Mouse (Mus musculus): ENCODE results near the gene Gzmm. TPM values are rescaled to one million over a fixed set of nuclear protein-coding genes. Genes with fewer than 3 reads are reported as not detected.

The Gzmm gene
- polyA plus RNA-seq (2016; fragmentation: Nextera tagmentation; extraction: Ambion mirVana), result 0.76 and 0.94 TPM in 2 replicates

- Histone ChIP-seq H3K36me3 (peaks cover 66% of the 10 kb centered on the region), H3K27ac (no peak within 1 kb of the TSS)
These were observed at the start of gene Gzmm for GRCm38 (mm10) chr10:79688720-79689119. TSS of gene Gzmm (plus strand) at chr10:79689020.

GRCm38 (mm10) chr10:79645711-79646110 lies 43.1 kb upstream of the Gzmm start, which contains the start of gene Odf3l2:
TSS of gene Odf3l2 (minus strand) at chr10:79645738.
- H3K27ac ChIP-seq, result no peak within 1 kb of the TSS; the same call in 1 of the 2 replicates
- no peaks in the 10 kb centered on the region for H3K4me1 ChIP-seq
- WGBS, result 73% methylated on average over 8 of the region's 8 CpGs
- H3K27me3 ChIP-seq (ENCODE audit: low read depth, poor library complexity, severe bottlenecking), result peaks cover 1% of the 10 kb centered on the region
- no peak for DNase-seq (ENCODE audit: low spot score)
- no peaks in the 10 kb centered on the region for H3K36me3 ChIP-seq
- H3K4me3 ChIP-seq, result no peak within 1 kb of the TSS
- H3K9me3 ChIP-seq (replicated peaks), result no peaks in the 10 kb centered on the region

More at GRCm38 (mm10) chr10:79688720-79689119, at the start of gene Gzmm:
- peaks cover 7% of the 10 kb centered on the region for H3K4me1 ChIP-seq
- no peaks in the 10 kb centered on the region for H3K27me3 ChIP-seq (ENCODE audit: low read depth, poor library complexity, severe bottlenecking)
- H3K9me3 ChIP-seq (replicated peaks), result no peaks in the 10 kb centered on the region
- no peak within 1 kb of the TSS for H3K4me3 ChIP-seq
- DNase-seq (ENCODE audit: low spot score), result no peak
- WGBS, result 77% methylated on average over 4 of the region's 4 CpGs

- Histone ChIP-seq H3K27ac (no peak overlapping the region), H3K36me3 (no peaks in the 10 kb centered on the region), H3K4me3 (no peak overlapping the region), H3K27me3 (ENCODE audit: low read depth, poor library complexity, severe bottlenecking) (peaks cover 8% of the 10 kb centered on the region; the same call in 1 of the 2 replicates), H3K9me3 (replicated peaks) (no peaks in the 10 kb centered on the region), H3K4me1 (peaks cover 2% of the 10 kb centered on the region; the same call in 1 of the 2 replicates)
- DNase-seq (ENCODE audit: low spot score), result peak; percentile 80
- WGBS, result 32% methylated on average over 7 of the region's 7 CpGs
These were observed 39.6 kb upstream of the Gzmm start for GRCm38 (mm10) chr10:79649070-79649751.

- H3K27me3 ChIP-seq (ENCODE audit: low read depth, poor library complexity, severe bottlenecking), result peaks cover 8% of the 10 kb centered on the region; the same call in 1 of the 2 replicates
- no peak overlapping the region for H3K27ac ChIP-seq
- H3K4me3 ChIP-seq, result no peak overlapping the region
- no peaks in the 10 kb centered on the region for H3K36me3 ChIP-seq
- 86% methylated on average over 7 of the region's 7 CpGs for WGBS
- no peak for DNase-seq (ENCODE audit: low spot score)
- H3K9me3 ChIP-seq (replicated peaks), result no peaks in the 10 kb centered on the region
- peaks cover 16% of the 10 kb centered on the region for H3K4me1 ChIP-seq
These were observed 36.0 kb upstream of the Gzmm start for GRCm38 (mm10) chr10:79652789-79653188.

- peak; percentile 56 for DNase-seq (ENCODE audit: low spot score)
- Histone ChIP-seq H3K27me3 (ENCODE audit: low read depth, poor library complexity, severe bottlenecking) (peaks cover 8% of the 10 kb centered on the region; the same call in 1 of the 2 replicates), H3K4me1 (peaks cover 19% of the 10 kb centered on the region), H3K4me3 (no peak overlapping the region), H3K27ac (peak overlapping the region; percentile 44; the same call in 1 of the 2 replicates), H3K36me3 (no peaks in the 10 kb centered on the region), H3K9me3 (replicated peaks) (no peaks in the 10 kb centered on the region)
- 40% methylated on average over 1 of the region's 1 CpGs for WGBS
These were observed 33.8 kb upstream of the Gzmm start for GRCm38 (mm10) chr10:79654946-79655395.

GRCm38 (mm10) chr10:79658829-79659228 lies 30.0 kb upstream of the Gzmm start:
- 17% methylated on average over 4 of the region's 4 CpGs for WGBS
- no peaks in the 10 kb centered on the region for H3K36me3 ChIP-seq
- no peak for DNase-seq (ENCODE audit: low spot score)
- H3K4me1 ChIP-seq, result peaks cover 36% of the 10 kb centered on the region
- no peak overlapping the region for H3K27ac ChIP-seq
- H3K9me3 ChIP-seq (replicated peaks), result no peaks in the 10 kb centered on the region
- no peak overlapping the region for H3K4me3 ChIP-seq
- no peaks in the 10 kb centered on the region for H3K27me3 ChIP-seq (ENCODE audit: low read depth, poor library complexity, severe bottlenecking)

GRCm38 (mm10) chr10:79660298-79660697 lies 28.5 kb upstream of the Gzmm start:
- 73% methylated on average over 2 of the region's 2 CpGs for WGBS
- no peak for DNase-seq (ENCODE audit: low spot score)
- no peak overlapping the region for H3K27ac ChIP-seq

GRCm38 (mm10) chr10:79661861-79662260 lies 27.0 kb upstream of the Gzmm start:
- no peak overlapping the region for H3K4me3 ChIP-seq
- DNase-seq (ENCODE audit: low spot score), result no peak
- WGBS, result 67% methylated on average over 3 of the region's 3 CpGs
- no peaks in the 10 kb centered on the region for H3K27me3 ChIP-seq (ENCODE audit: low read depth, poor library complexity, severe bottlenecking)
- H3K27ac ChIP-seq, result peak overlapping the region; percentile 64
- no peaks in the 10 kb centered on the region for H3K36me3 ChIP-seq
- H3K9me3 ChIP-seq (replicated peaks), result no peaks in the 10 kb centered on the region
- H3K4me1 ChIP-seq, result peaks cover 31% of the 10 kb centered on the region

More at GRCm38 (mm10) chr10:79660298-79660697, 28.5 kb upstream of the Gzmm start:
- H3K4me1 ChIP-seq, result peaks cover 33% of the 10 kb centered on the region
- H3K27me3 ChIP-seq (ENCODE audit: low read depth, poor library complexity, severe bottlenecking), result no peaks in the 10 kb centered on the region
- H3K9me3 ChIP-seq (replicated peaks), result no peaks in the 10 kb centered on the region
- no peaks in the 10 kb centered on the region for H3K36me3 ChIP-seq
- H3K4me3 ChIP-seq, result no peak overlapping the region

- Histone ChIP-seq H3K27ac (peak within 1 kb of the TSS; percentile 37), H3K9me3 (replicated peaks) (no peaks in the 10 kb centered on the region), H3K36me3 (no peaks in the 10 kb centered on the region), H3K4me3 (no peak within 1 kb of the TSS), H3K27me3 (ENCODE audit: low read depth, poor library complexity, severe bottlenecking) (no peaks in the 10 kb centered on the region), H3K4me1 (peaks cover 27% of the 10 kb centered on the region)
- peak; percentile 94 for DNase-seq (ENCODE audit: low spot score)
- 12% methylated on average over 13 of the region's 13 CpGs for WGBS
These were observed 24.6 kb upstream of the Gzmm start, which contains the start of gene Madcam1 for GRCm38 (mm10) chr10:79664131-79664665. TSS of gene Madcam1 (plus strand) at chr10:79664559.

GRCm38 (mm10) chr10:79665051-79665450 lies 23.8 kb upstream of the Gzmm start:
- WGBS, result 88% methylated on average over 8 of the region's 8 CpGs
- no peak for DNase-seq (ENCODE audit: low spot score)
- no peaks in the 10 kb centered on the region for H3K36me3 ChIP-seq

GRCm38 (mm10) chr10:79666493-79666892 lies 22.3 kb upstream of the Gzmm start:
- Histone ChIP-seq H3K27ac (no peak overlapping the region), H3K9me3 (replicated peaks) (no peaks in the 10 kb centered on the region), H3K27me3 (ENCODE audit: low read depth, poor library complexity, severe bottlenecking) (no peaks in the 10 kb centered on the region), H3K4me1 (peaks cover 41% of the 10 kb centered on the region), H3K36me3 (no peaks in the 10 kb centered on the region), H3K4me3 (no peak overlapping the region)
- DNase-seq (ENCODE audit: low spot score), result no peak
- 65% methylated on average over 9 of the region's 9 CpGs for WGBS

More at GRCm38 (mm10) chr10:79665051-79665450, 23.8 kb upstream of the Gzmm start:
- Histone ChIP-seq H3K9me3 (replicated peaks) (no peaks in the 10 kb centered on the region), H3K27ac (no peak overlapping the region), H3K27me3 (ENCODE audit: low read depth, poor library complexity, severe bottlenecking) (no peaks in the 10 kb centered on the region), H3K4me1 (peaks cover 28% of the 10 kb centered on the region), H3K4me3 (no peak overlapping the region)

GRCm38 (mm10) chr10:79668076-79668475 lies 20.7 kb upstream of the Gzmm start:
- 81% methylated on average over 5 of the region's 5 CpGs for WGBS
- Histone ChIP-seq H3K36me3 (peaks cover 13% of the 10 kb centered on the region), H3K4me1 (peaks cover 38% of the 10 kb centered on the region), H3K27me3 (ENCODE audit: low read depth, poor library complexity, severe bottlenecking) (no peaks in the 10 kb centered on the region), H3K4me3 (no peak overlapping the region), H3K27ac (no peak overlapping the region), H3K9me3 (replicated peaks) (no peaks in the 10 kb centered on the region)
- DNase-seq (ENCODE audit: low spot score), result no peak
